Mouse (Mus musculus) forebrain, embryonic 15.5 days (tissue): ENCODE results near the gene Msl1. TPM values are rescaled to one million over a fixed set of nuclear protein-coding genes. Genes with fewer than 3 reads are reported as not detected.
A peak's percentile ranks its signal among the peaks of the same experiment; 100 is the strongest.

Source experiments
- ATAC-seq: fragments of 200-750 bp; cut with Nextera tagmentation; replicated peaks from 2 replicates; pipeline ENCODE4 v1.8.0; 2017; ENCODE audit warnings: mild to moderate bottlenecking, moderate TSS enrichment, moderate library complexity
- H3K27ac ChIP-seq: fragments of 300-500 bp; sonication (generic); replicated peaks from 2 replicates; pipeline ENCODE4 v1.5.1; 2015; ENCODE audit warnings: mild to moderate bottlenecking, inconsistent platforms
- H3K27me3 ChIP-seq: fragments of 300-500 bp; sonication (generic); 2 replicates; pipeline ENCODE4 v1.6.1; 2015; ENCODE audit warnings: inconsistent platforms
- H3K36me3 ChIP-seq: fragments of 300-500 bp; sonication (generic); 2 replicates; pipeline ENCODE4 v1.6.1; 2015; ENCODE audit warnings: mild to moderate bottlenecking, inconsistent platforms
- H3K4me1 ChIP-seq: fragments of 300-500 bp; sonication (generic); 2 replicates; pipeline ENCODE4 v1.6.1; 2015; ENCODE audit warnings: inconsistent platforms
- H3K4me2 ChIP-seq: fragments of 300-500 bp; sonication (generic); replicated peaks from 2 replicates; pipeline ENCODE4 v1.6.1; 2015; ENCODE audit warnings: mild to moderate bottlenecking, inconsistent platforms
- H3K4me3 ChIP-seq: fragments of 300-500 bp; sonication (generic); 2 replicates; pipeline ENCODE4 v1.5.1; 2015; ENCODE audit warnings: mild to moderate bottlenecking, inconsistent platforms
- H3K9ac ChIP-seq: fragments of 300-500 bp; sonication (generic); replicated peaks from 2 replicates; pipeline ENCODE4 v1.6.1; 2015; ENCODE audit warnings: mild to moderate bottlenecking, inconsistent platforms
- H3K9me3 ChIP-seq: fragments of 300-500 bp; sonication (generic); 2 replicates; pipeline ENCODE4 v1.6.1; 2016; ENCODE audit warnings: inconsistent platforms
- WGBS: fragments of 180-500 bp; shearing (Covaris S2); methylation state at CpG from one replicate; pipeline ENCODE4 v1.1.7; 2015; ENCODE audit warnings: mixed read lengths; 5-methylcytosine and 5-hydroxymethylcytosine counted together
- polyA plus RNA-seq: library from polyadenylated mRNA; unstranded; fragments of >200 nt; fragmentation: Nextera tagmentation; extraction: Ambion mirVana; gene quantifications from 2 replicates; pipeline ENCODE4 v1.2.1, GENCODE M21; 2015

Gene Msl1
- polyA plus RNA-seq, 1 experiment from 2014 or later = 31.7 TPM

- no peak for ATAC-seq
- Histone ChIP-seq H3K4me1 (peaks cover 25% of the 10 kb centered on the region), H3K9me3 (no peaks in the 10 kb centered on the region), H3K4me2 (no peak overlapping the region), H3K27me3 (no peaks in the 10 kb centered on the region), H3K27ac (no peak overlapping the region), H3K4me3 (no peak overlapping the region), H3K36me3 (peaks cover 2% of the 10 kb centered on the region; the same call in 1 of the 2 replicates), H3K9ac (no peak overlapping the region)
- WGBS = 50% methylated on average over 6 of the region's 6 CpGs
Observed at GRCm38 (mm10) chr11:98839402-98839801, 44.1 kb downstream of the Msl1 start.

- Histone ChIP-seq H3K4me1 (peaks cover 25% of the 10 kb centered on the region), H3K4me2 (no peak overlapping the region), H3K9ac (no peak overlapping the region), H3K36me3 (no peaks in the 10 kb centered on the region), H3K9me3 (no peaks in the 10 kb centered on the region), H3K4me3 (no peak overlapping the region), H3K27me3 (no peaks in the 10 kb centered on the region), H3K27ac (no peak overlapping the region)
- no peak for ATAC-seq
- WGBS = 68% methylated on average over 10 of the region's 10 CpGs
Observed at GRCm38 (mm10) chr11:98839897-98840296, 44.6 kb downstream of the Msl1 start.

- Histone ChIP-seq H3K27ac (no peak overlapping the region), H3K4me3 (no peak overlapping the region), H3K9me3 (no peaks in the 10 kb centered on the region), H3K9ac (no peak overlapping the region), H3K36me3 (no peaks in the 10 kb centered on the region), H3K4me1 (peaks cover 18% of the 10 kb centered on the region), H3K4me2 (no peak overlapping the region), H3K27me3 (no peaks in the 10 kb centered on the region)
- 52% methylated on average over 13 of the region's 13 CpGs for WGBS
- ATAC-seq = no peak
Observed at GRCm38 (mm10) chr11:98846016-98846415, 50.7 kb downstream of the Msl1 start.

- no peaks in the 10 kb centered on the region for H3K36me3 ChIP-seq
- H3K9me3 ChIP-seq = no peaks in the 10 kb centered on the region
- ATAC-seq = no peak
- no peak overlapping the region for H3K4me3 ChIP-seq
- H3K27ac ChIP-seq = no peak overlapping the region
- H3K4me1 ChIP-seq = peaks cover 18% of the 10 kb centered on the region
- 75% methylated on average over 19 of the region's 19 CpGs for WGBS
- no peak overlapping the region for H3K9ac ChIP-seq
- H3K4me2 ChIP-seq = no peak overlapping the region
- H3K27me3 ChIP-seq = no peaks in the 10 kb centered on the region
Observed at GRCm38 (mm10) chr11:98846865-98847604, 51.7 kb downstream of the Msl1 start.

GRCm38 (mm10) chr11:98849196-98849894, 54.0 kb downstream of the Msl1 start:
- H3K9ac ChIP-seq = no peak overlapping the region
- ATAC-seq = no peak
- H3K4me1 ChIP-seq = peaks cover 18% of the 10 kb centered on the region
- no peak overlapping the region for H3K4me3 ChIP-seq
- no peaks in the 10 kb centered on the region for H3K27me3 ChIP-seq
- H3K27ac ChIP-seq = no peak overlapping the region
- H3K4me2 ChIP-seq = no peak overlapping the region
- H3K9me3 ChIP-seq = no peaks in the 10 kb centered on the region
- no peaks in the 10 kb centered on the region for H3K36me3 ChIP-seq
- WGBS = 12% methylated on average over 19 of the region's 19 CpGs

- no peaks in the 10 kb centered on the region for H3K27me3 ChIP-seq
- peak; percentile 38; the same call in 1 of the 2 replicates for ATAC-seq
Observed at GRCm38 (mm10) chr11:98850100-98851093, 55.1 kb downstream of the Msl1 start.

GRCm38 (mm10) chr11:98854116-98854515, 58.8 kb downstream of the Msl1 start:
- no peaks in the 10 kb centered on the region for H3K27me3 ChIP-seq

More at GRCm38 (mm10) chr11:98850100-98851093, 55.1 kb downstream of the Msl1 start:
- Histone ChIP-seq H3K4me3 (0 out of 2 replicates have a peak overlapping the region, but pooled peaks have one; percentile 13), H3K36me3 (no peaks in the 10 kb centered on the region), H3K4me2 (peak overlapping the region; percentile 27), H3K27ac (0 out of 2 replicates have a peak overlapping the region, but pooled peaks have one; percentile 21), H3K9ac (no peak overlapping the region), H3K4me1 (peaks cover 18% of the 10 kb centered on the region), H3K9me3 (no peaks in the 10 kb centered on the region)
- WGBS = 60% methylated on average over 26 of the region's 26 CpGs

GRCm38 (mm10) chr11:98854659-98855058, 59.3 kb downstream of the Msl1 start:
- H3K4me3 ChIP-seq = no peak overlapping the region
- no peak for ATAC-seq
- peaks cover 10% of the 10 kb centered on the region for H3K4me1 ChIP-seq
- no peak overlapping the region for H3K27ac ChIP-seq
- no peaks in the 10 kb centered on the region for H3K36me3 ChIP-seq
- H3K9me3 ChIP-seq = no peaks in the 10 kb centered on the region
- no peaks in the 10 kb centered on the region for H3K27me3 ChIP-seq
- WGBS = 97% methylated on average over 2 of the region's 2 CpGs
- no peak overlapping the region for H3K4me2 ChIP-seq
- no peak overlapping the region for H3K9ac ChIP-seq

More at GRCm38 (mm10) chr11:98854116-98854515, 58.8 kb downstream of the Msl1 start:
- no peak overlapping the region for H3K27ac ChIP-seq
- WGBS = 86% methylated on average over 8 of the region's 8 CpGs
- no peak overlapping the region for H3K4me3 ChIP-seq
- H3K36me3 ChIP-seq = no peaks in the 10 kb centered on the region
- H3K9ac ChIP-seq = no peak overlapping the region
- H3K4me2 ChIP-seq = no peak overlapping the region
- no peaks in the 10 kb centered on the region for H3K9me3 ChIP-seq
- no peak for ATAC-seq
- H3K4me1 ChIP-seq = peaks cover 16% of the 10 kb centered on the region

Other genes starting within 250 kb of the Msl1 start
- gene Ikzf3, start 249.5 kb upstream of the Msl1 start, polyA plus RNA-seq = 0.10 TPM in 1 of 2 replicates, not detected in the other
- gene Zpbp2, start 244.4 kb upstream of the Msl1 start, polyA plus RNA-seq = 0.10 TPM in 1 of 2 replicates, not detected in the other
- gene Ormdl3, start 208.1 kb upstream of the Msl1 start, polyA plus RNA-seq = 106 and 115 TPM in 2 replicates
- gene Lrrc3c, start 197.2 kb upstream of the Msl1 start, polyA plus RNA-seq = not detected in 2 replicates
- 0.52 and 0.83 TPM in 2 replicates for gene Gm12355, start 169.9 kb upstream of the Msl1 start, polyA plus RNA-seq
- gene Gsdma3, start 169.2 kb upstream of the Msl1 start, polyA plus RNA-seq = not detected in 2 replicates
- not detected in 2 replicates for gene Gsdma2, start 148.8 kb upstream of the Msl1 start, polyA plus RNA-seq
- gene Gsdma, start 131.2 kb upstream of the Msl1 start, polyA plus RNA-seq = not detected in 2 replicates
- gene Psmd3, start 113.0 kb upstream of the Msl1 start, polyA plus RNA-seq = 209 and 213 TPM in 2 replicates
- gene Csf3, start 94.3 kb upstream of the Msl1 start, polyA plus RNA-seq = not detected in 2 replicates
- gene Med24, start 66.1 kb upstream of the Msl1 start, polyA plus RNA-seq = 85.1 and 93.6 TPM in 2 replicates
- 164 and 166 TPM in 2 replicates for gene Thra, start 54.9 kb upstream of the Msl1 start, polyA plus RNA-seq
- gene Nr1d1, start 20.2 kb upstream of the Msl1 start, polyA plus RNA-seq = 3.6 TPM in 2 replicates
- 53.5 and 53.9 TPM in 2 replicates for gene Casc3, start 9.4 kb downstream of the Msl1 start, polyA plus RNA-seq
- gene Rapgefl1, start 41.3 kb downstream of the Msl1 start, polyA plus RNA-seq = 4.2 and 5.8 TPM in 2 replicates
- 4.4 and 5.1 TPM in 2 replicates for gene Wipf2, start 68.1 kb downstream of the Msl1 start, polyA plus RNA-seq
- gene Cdc6, start 112.3 kb downstream of the Msl1 start, polyA plus RNA-seq = 11.2 and 12.1 TPM in 2 replicates
- 9.2 and 9.9 TPM in 2 replicates for gene Rara, start 132.3 kb downstream of the Msl1 start, polyA plus RNA-seq
- gene Gjd3, start 187.5 kb downstream of the Msl1 start, polyA plus RNA-seq = 0.62 and 0.84 TPM in 2 replicates
- gene Top2a, start 228.7 kb downstream of the Msl1 start, polyA plus RNA-seq = 126 and 141 TPM in 2 replicates
- 138 and 142 TPM in 2 replicates for gene Igfbp4, start 245.7 kb downstream of the Msl1 start, polyA plus RNA-seq